Mouse (Mus musculus) hindbrain, embryonic 13.5 days (tissue): ENCODE data around the gene a. TPM values are rescaled to one million over a fixed set of nuclear protein-coding genes. Genes with fewer than 3 reads are reported as not detected.
A peak's percentile ranks its signal among the peaks of the same experiment; 100 is the strongest.

Source experiments
- ATAC-seq: fragments of 200-750 bp; cut with Nextera tagmentation; 2 replicates; pipeline ENCODE4 v1.8.0; 2017; ENCODE audit warnings: moderate TSS enrichment; ENCODE audit not compliant: low FRiP score
- H3K27ac ChIP-seq: fragments of 300-500 bp; sonication (generic); 2 replicates; pipeline ENCODE4 v1.5.1; 2015; ENCODE audit warnings: inconsistent platforms, mild to moderate bottlenecking, moderate library complexity
- H3K27me3 ChIP-seq: fragments of 300-500 bp; sonication (generic); 2 replicates; pipeline ENCODE4 v1.6.1; 2015; ENCODE audit warnings: mild to moderate bottlenecking, inconsistent platforms
- H3K36me3 ChIP-seq: fragments of 300-500 bp; sonication (generic); 2 replicates; pipeline ENCODE4 v1.6.1; 2015; ENCODE audit warnings: mild to moderate bottlenecking, inconsistent platforms
- H3K4me1 ChIP-seq: fragments of 300-500 bp; sonication (generic); replicated peaks from 2 replicates; pipeline ENCODE4 v1.6.1; 2015; ENCODE audit warnings: inconsistent platforms
- H3K4me2 ChIP-seq: fragments of 300-500 bp; sonication (generic); 2 replicates; pipeline ENCODE4 v1.6.1; 2015; ENCODE audit warnings: inconsistent platforms, mild to moderate bottlenecking, moderate library complexity
- H3K4me3 ChIP-seq: fragments of 300-500 bp; sonication (generic); 2 replicates; pipeline ENCODE4 v1.5.1; 2015; ENCODE audit warnings: mild to moderate bottlenecking, inconsistent platforms
- H3K9ac ChIP-seq: fragments of 300-500 bp; sonication (generic); 2 replicates; pipeline ENCODE4 v1.6.1; 2015; ENCODE audit warnings: mild to moderate bottlenecking, inconsistent platforms
- H3K9me3 ChIP-seq: fragments of 300-500 bp; sonication (generic); 2 replicates; pipeline ENCODE4 v1.6.1; 2016; ENCODE audit warnings: inconsistent platforms
- WGBS: fragments of 180-500 bp; shearing (Covaris S2); methylation state at CpG from one replicate; pipeline ENCODE4 v1.1.7; 2015; 5-methylcytosine and 5-hydroxymethylcytosine counted together
- polyA plus RNA-seq: library from polyadenylated mRNA; unstranded; fragments of >200 nt; fragmentation: Nextera tagmentation; extraction: Ambion mirVana; gene quantifications from 2 replicates; pipeline ENCODE4 v1.2.1, GENCODE M21; 2015

Gene a
- polyA plus RNA-seq: 1.4 TPM in 2 replicates

GRCm38 (mm10) chr2:154790656-154791483 lies at the start of gene a, which contains the start of gene Raly:
Gene a (plus strand): TSS chr2:154791402.
Gene Raly (plus strand): TSS chr2:154791096.
- H3K27me3 ChIP-seq: no peaks in the 10 kb centered on the region
- no peaks in the 10 kb centered on the region for H3K36me3 ChIP-seq
- H3K9me3 ChIP-seq: no peaks in the 10 kb centered on the region
- peaks cover 47% of the 10 kb centered on the region for H3K4me1 ChIP-seq
- ATAC-seq: peak; percentile 97
- WGBS: under 1% methylated on average over 67 of the region's 89 CpGs
- H3K4me2 ChIP-seq: peak within 1 kb of the TSS; percentile 88
- H3K4me3 ChIP-seq: peak within 1 kb of the TSS; percentile 97
- peak within 1 kb of the TSS; percentile 99 for H3K27ac ChIP-seq
- peak within 1 kb of the TSS; percentile 94 for H3K9ac ChIP-seq

- no peak overlapping the region for H3K4me3 ChIP-seq
- peaks cover 11% of the 10 kb centered on the region; the same call in 1 of the 2 replicates for H3K4me1 ChIP-seq
- no peaks in the 10 kb centered on the region for H3K9me3 ChIP-seq
- H3K27me3 ChIP-seq: no peaks in the 10 kb centered on the region; the same call in 1 of the 2 replicates
- 72% methylated on average over 10 of the region's 10 CpGs for WGBS
- no peak overlapping the region for H3K9ac ChIP-seq
- no peak for ATAC-seq
- H3K36me3 ChIP-seq: no peaks in the 10 kb centered on the region
- H3K27ac ChIP-seq: no peak overlapping the region
- no peak overlapping the region for H3K4me2 ChIP-seq
Measured at GRCm38 (mm10) chr2:154742911-154743819, 48.0 kb upstream of the a start.

- H3K36me3 ChIP-seq: no peaks in the 10 kb centered on the region
- H3K4me2 ChIP-seq: no peak overlapping the region
- H3K9ac ChIP-seq: no peak overlapping the region
- peaks cover 15% of the 10 kb centered on the region for H3K4me1 ChIP-seq
- H3K4me3 ChIP-seq: no peak overlapping the region
- 60% methylated on average over 4 of the region's 4 CpGs for WGBS
- no peak for ATAC-seq
- H3K27ac ChIP-seq: no peak overlapping the region
- H3K9me3 ChIP-seq: no peaks in the 10 kb centered on the region
- H3K27me3 ChIP-seq: no peaks in the 10 kb centered on the region; the same call in 1 of the 2 replicates
Measured at GRCm38 (mm10) chr2:154743915-154744314, 47.3 kb upstream of the a start.

GRCm38 (mm10) chr2:154748383-154748782 lies 42.8 kb upstream of the a start:
- peak overlapping the region; percentile 74 for H3K27ac ChIP-seq
- H3K4me3 ChIP-seq: no peak overlapping the region
- H3K36me3 ChIP-seq: no peaks in the 10 kb centered on the region
- peaks cover 25% of the 10 kb centered on the region for H3K4me1 ChIP-seq
- 93% methylated on average over 2 of the region's 2 CpGs for WGBS
- H3K9me3 ChIP-seq: no peaks in the 10 kb centered on the region
- no peak for ATAC-seq
- no peak overlapping the region; the same call in 1 of the 2 replicates for H3K4me2 ChIP-seq
- no peak overlapping the region for H3K9ac ChIP-seq
- no peaks in the 10 kb centered on the region; the same call in 1 of the 2 replicates for H3K27me3 ChIP-seq

DNA sequence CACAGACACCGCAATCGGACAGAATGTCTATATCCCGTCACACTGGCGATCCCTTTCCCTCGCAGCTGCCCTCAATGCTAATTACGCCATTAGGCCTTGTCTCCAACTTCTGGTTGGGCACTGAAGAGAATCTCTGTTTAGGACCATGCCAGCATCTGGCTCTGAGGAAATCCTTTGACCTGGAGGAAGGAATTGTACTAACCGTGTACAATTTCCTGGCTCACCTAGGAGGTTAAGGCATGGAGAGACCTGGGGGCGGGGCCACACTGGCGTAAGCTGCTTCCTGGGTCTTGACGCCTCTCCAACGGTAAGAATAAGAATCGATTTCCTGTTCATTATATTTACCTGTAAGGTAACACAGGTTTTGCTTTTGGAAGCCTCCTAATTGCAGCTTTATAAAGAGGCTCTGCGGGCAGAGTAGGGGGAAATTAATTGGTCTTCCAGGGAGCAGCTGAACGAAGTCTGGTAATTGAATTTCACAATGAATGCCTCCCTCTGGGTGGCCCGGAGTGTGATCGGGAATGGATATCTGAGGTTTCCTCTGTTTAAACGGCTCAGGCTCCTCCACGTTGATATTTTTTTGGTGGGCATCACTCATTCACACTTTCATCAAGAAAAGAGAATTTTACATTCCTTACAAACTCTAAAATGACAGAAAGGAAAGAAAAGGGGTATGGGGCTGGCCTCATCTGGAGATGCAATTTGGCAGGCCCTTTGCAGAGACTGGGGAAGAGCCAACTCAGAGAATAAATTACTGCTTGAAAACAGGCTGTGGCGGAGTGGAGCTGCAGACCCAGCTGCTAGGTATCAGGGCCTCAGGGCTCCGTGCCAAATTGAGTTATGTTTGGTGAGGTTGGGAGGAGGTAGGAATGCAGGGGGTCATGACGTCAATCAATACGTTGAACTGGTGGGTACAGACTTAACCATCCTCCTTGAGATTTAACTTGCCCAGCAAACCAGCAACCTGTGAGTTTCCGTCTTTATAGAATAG lies 41.9 kb upstream of the a start:
- Histone ChIP-seq H3K27ac (peak overlapping the region; percentile 74), H3K36me3 (no peaks in the 10 kb centered on the region), H3K4me1 (peaks cover 19% of the 10 kb centered on the region), H3K9me3 (no peaks in the 10 kb centered on the region), H3K4me2 (peak overlapping the region; percentile 32), H3K27me3 (no peaks in the 10 kb centered on the region; the same call in 1 of the 2 replicates), H3K9ac (no peak overlapping the region), H3K4me3 (no peak overlapping the region)
- peak; percentile 79 for ATAC-seq
- 43% methylated on average over 23 of the region's 23 CpGs for WGBS

DNA sequence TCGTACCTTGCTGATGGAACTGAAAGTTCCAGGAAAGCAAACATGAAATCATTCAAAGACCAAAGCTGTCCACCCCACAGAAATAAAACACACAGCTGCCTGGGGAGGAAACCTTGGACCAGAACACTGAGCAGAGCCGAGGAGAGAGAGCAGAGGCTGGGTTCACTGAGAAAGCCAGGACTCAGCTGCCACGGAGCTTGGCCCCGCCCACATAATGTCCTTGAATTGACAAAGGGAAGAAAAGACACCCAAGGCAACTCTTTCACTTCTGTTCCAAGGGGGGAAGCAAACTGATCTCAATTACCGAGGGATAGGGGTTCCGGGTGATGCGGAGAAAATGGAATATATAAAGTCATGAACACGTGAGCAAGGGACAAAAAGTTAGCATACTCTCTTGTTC lies 39.3 kb upstream of the a start:
- no peak overlapping the region for H3K27ac ChIP-seq
- H3K4me1 ChIP-seq: peaks cover 19% of the 10 kb centered on the region
- 47% methylated on average over 8 of the region's 8 CpGs for WGBS
- H3K4me2 ChIP-seq: no peak overlapping the region
- no peak overlapping the region for H3K4me3 ChIP-seq
- no peaks in the 10 kb centered on the region for H3K36me3 ChIP-seq
- H3K9me3 ChIP-seq: no peaks in the 10 kb centered on the region
- H3K27me3 ChIP-seq: no peaks in the 10 kb centered on the region
- H3K9ac ChIP-seq: no peak overlapping the region
- ATAC-seq: no peak

DNA sequence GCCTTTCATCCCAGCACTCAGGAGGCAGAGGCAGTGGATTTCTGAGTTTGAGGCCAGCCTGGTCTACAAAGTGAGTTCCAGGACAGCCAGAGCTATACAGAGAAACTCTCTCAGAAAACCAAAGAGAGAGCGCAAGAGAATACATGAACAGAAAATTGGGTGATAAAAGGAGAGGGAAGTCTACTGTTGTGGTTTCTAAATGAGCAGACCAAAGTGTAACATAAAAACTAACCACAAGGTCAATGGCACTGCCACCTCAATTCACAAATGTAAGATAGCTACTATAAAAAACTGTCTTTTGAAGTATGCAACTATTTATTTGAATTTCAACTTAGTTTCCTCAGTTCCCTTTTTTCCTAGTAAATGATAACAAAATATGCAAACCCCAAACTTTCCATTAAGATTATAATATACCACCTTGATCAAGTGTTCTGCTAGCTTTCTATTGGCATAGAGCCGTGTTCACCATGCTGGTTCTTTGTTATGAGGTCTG lies 37.1 kb upstream of the a start:
- WGBS: 94% methylated on average over 2 of the region's 2 CpGs
- no peak for ATAC-seq

DNA sequence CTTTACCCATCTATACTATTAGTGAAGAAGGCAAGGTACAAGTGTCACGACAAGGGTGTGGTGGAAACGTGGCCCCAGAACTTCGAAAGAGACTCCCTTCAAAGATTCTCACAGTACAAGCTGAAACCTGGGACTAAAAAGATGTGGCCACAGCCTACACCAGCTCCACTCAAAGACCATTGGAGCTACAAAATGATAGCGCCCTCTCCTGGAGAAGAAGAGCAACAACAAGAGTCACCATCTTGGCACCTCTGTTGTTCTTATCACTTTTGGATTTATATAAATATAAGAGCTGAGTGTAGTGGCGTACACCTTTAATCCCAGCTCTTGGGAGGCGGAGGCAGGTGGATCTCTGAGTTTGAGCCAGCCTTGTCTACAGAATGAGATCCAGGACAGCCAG lies 35.4 kb upstream of the a start:
- Histone ChIP-seq H3K4me1 (peaks cover 3% of the 10 kb centered on the region), H3K9me3 (no peaks in the 10 kb centered on the region), H3K4me3 (no peak overlapping the region), H3K4me2 (no peak overlapping the region), H3K36me3 (no peaks in the 10 kb centered on the region), H3K27ac (no peak overlapping the region), H3K27me3 (no peaks in the 10 kb centered on the region), H3K9ac (no peak overlapping the region)
- no peak for ATAC-seq
- 66% methylated on average over 6 of the region's 6 CpGs for WGBS

More for the DNA sequence above, 37.1 kb upstream of the a start:
- peaks cover 13% of the 10 kb centered on the region for H3K4me1 ChIP-seq
- H3K9ac ChIP-seq: no peak overlapping the region
- H3K27me3 ChIP-seq: no peaks in the 10 kb centered on the region
- H3K4me2 ChIP-seq: no peak overlapping the region
- H3K27ac ChIP-seq: no peak overlapping the region
- H3K9me3 ChIP-seq: no peaks in the 10 kb centered on the region
- no peaks in the 10 kb centered on the region for H3K36me3 ChIP-seq
- no peak overlapping the region for H3K4me3 ChIP-seq

DNA sequence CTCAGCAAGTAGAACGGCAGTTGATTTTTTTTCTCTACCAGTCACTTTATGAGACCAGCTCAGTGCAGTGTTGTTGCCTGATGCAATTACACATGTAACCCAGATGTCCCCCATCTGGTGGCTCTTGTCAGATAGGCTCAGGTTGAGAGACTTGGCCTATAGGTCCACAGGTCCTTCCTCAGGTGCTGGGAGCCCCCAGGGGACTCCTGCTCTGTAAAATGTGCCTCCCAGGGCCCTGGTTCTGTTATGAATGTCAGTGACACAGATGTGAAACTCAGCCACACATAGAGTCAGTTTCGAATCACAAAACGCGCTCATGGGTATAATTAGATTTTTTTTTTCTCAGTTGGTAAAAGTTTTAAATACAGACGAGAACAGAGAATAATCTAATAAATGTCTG lies 33.5 kb upstream of the a start:
- ATAC-seq: no peak
- H3K9me3 ChIP-seq: no peaks in the 10 kb centered on the region
- 78% methylated on average over 5 of the region's 5 CpGs for WGBS

GRCm38 (mm10) chr2:154758454-154758853 lies 32.7 kb upstream of the a start:
- Histone ChIP-seq H3K27me3 (no peaks in the 10 kb centered on the region), H3K4me3 (no peak overlapping the region), H3K9ac (no peak overlapping the region), H3K4me1 (peaks cover 5% of the 10 kb centered on the region; the same call in 1 of the 2 replicates), H3K4me2 (no peak overlapping the region), H3K27ac (no peak overlapping the region), H3K9me3 (no peaks in the 10 kb centered on the region), H3K36me3 (no peaks in the 10 kb centered on the region)
- WGBS: 88% methylated on average over 1 of the region's 1 CpGs
- no peak for ATAC-seq

More for the DNA sequence above, 33.5 kb upstream of the a start:
- Histone ChIP-seq H3K4me2 (no peak overlapping the region), H3K4me3 (no peak overlapping the region), H3K36me3 (no peaks in the 10 kb centered on the region), H3K9ac (no peak overlapping the region), H3K27me3 (no peaks in the 10 kb centered on the region), H3K4me1 (no peaks in the 10 kb centered on the region; the same call in 1 of the 2 replicates), H3K27ac (no peak overlapping the region; the same call in 1 of the 2 replicates)

- H3K27me3 ChIP-seq: no peaks in the 10 kb centered on the region
- ATAC-seq: no peak
- 81% methylated on average over 3 of the region's 3 CpGs for WGBS
- 0 out of 2 replicates have a peak, but pooled peaks cover 5% of the 10 kb centered on the region for H3K4me1 ChIP-seq
- no peak overlapping the region for H3K27ac ChIP-seq
- no peaks in the 10 kb centered on the region for H3K36me3 ChIP-seq
- H3K4me2 ChIP-seq: no peak overlapping the region
- no peak overlapping the region for H3K9ac ChIP-seq
- H3K4me3 ChIP-seq: no peak overlapping the region
- H3K9me3 ChIP-seq: no peaks in the 10 kb centered on the region
Measured at GRCm38 (mm10) chr2:154763226-154763625, 28.0 kb upstream of the a start.
